Mouse (Mus musculus): ENCODE measurements around the gene Klf3. TPM values are rescaled to one million over a fixed set of nuclear protein-coding genes. Genes with fewer than 3 reads are reported as not detected.

Klf3 gene
- polyA plus RNA-seq, 1 experiment = 75.2 TPM

DNA sequence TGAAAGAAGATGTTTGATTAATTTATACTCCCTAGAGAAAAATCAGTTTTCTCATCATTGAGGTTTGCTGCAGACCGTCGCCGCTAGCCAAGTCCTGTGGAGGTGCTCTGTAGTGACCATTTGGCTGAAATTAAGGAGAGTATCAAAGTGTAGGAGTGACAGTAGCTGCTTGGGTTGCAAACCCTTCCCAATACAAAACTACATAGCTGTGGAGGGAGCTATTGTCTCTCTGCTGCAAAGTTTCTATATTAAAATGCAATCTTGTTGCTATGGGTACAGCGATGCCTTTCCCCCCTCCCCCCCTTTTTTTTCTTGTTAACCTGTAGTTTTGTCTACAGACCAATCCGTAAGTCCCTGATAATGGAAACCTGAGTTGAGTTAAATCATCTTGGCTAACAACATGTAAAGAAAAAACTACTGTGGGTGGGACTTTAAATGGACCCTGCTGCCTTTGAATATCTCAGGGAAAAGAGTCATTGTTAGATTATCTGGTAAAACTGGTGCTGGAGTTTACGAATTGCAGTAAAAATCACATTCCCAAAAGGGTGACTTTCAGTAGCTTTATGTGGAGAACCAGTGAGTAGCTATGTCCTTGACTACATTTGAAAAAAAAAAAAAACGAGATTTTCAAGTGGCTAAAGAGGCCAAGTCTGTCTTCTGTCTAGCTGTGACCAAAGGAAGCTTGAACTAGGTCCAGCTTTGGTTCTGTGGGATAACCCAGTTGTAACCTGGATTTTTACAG, 2.1 kb downstream of the Klf3 start:
- H3K4me3 ChIP-seq (ENCODE audit: extremely low read depth, insufficient read depth, insufficient read length) = peak overlapping the region; percentile 63
- H3K36me3 ChIP-seq (ENCODE audit: control insufficient read depth, insufficient read depth, low read length) = peaks cover 5% of the 10 kb centered on the region; the same call in 1 of the 2 replicates
- TF ChIP-seq CTCF (IDR thresholded peaks at IDR 0.05; ENCODE audit: extremely low read depth, insufficient read depth, insufficient read length, insufficient replicate concordance) (no peak), POLR2A (IDR thresholded peaks at IDR 0.05; ENCODE audit: low read depth, low read length) (no peak)
- peak overlapping the region; percentile 78 for H3K27ac ChIP-seq (ENCODE audit: insufficient read depth, low read length)
- peaks cover 27% of the 10 kb centered on the region for H3K4me1 ChIP-seq (ENCODE audit: control insufficient read depth, insufficient read depth, insufficient read length)
- DNase-seq (ENCODE audit: low read depth in 1 of 2, low spot score in 2 of 2) = no peak
- WGBS = 29% methylated on average over 7 of the region's 7 CpGs
- no peaks in the 10 kb centered on the region for H3K27me3 ChIP-seq (ENCODE audit: control insufficient read depth, insufficient read depth, low read length)

GRCm38 (mm10) chr5:64805873-64806505, 2.8 kb downstream of the Klf3 start:
- Histone ChIP-seq H3K4me3 (ENCODE audit: extremely low read depth, insufficient read depth, insufficient read length) (peak overlapping the region; percentile 63), H3K4me1 (ENCODE audit: control insufficient read depth, insufficient read depth, insufficient read length) (peaks cover 33% of the 10 kb centered on the region), H3K27ac (ENCODE audit: insufficient read depth, low read length) (peak overlapping the region; percentile 78), H3K36me3 (ENCODE audit: control insufficient read depth, insufficient read depth, low read length) (peaks cover 5% of the 10 kb centered on the region), H3K27me3 (ENCODE audit: control insufficient read depth, insufficient read depth, low read length) (no peaks in the 10 kb centered on the region)
- peak in 1 of 2 experiments; percentile 59 for DNase-seq (ENCODE audit: low read depth in 1 of 2, low spot score in 2 of 2)
- WGBS = 3% methylated on average over 7 of the region's 7 CpGs
- TF ChIP-seq CTCF (IDR thresholded peaks at IDR 0.05; ENCODE audit: extremely low read depth, insufficient read depth, insufficient read length, insufficient replicate concordance) (no peak), POLR2A (IDR thresholded peaks at IDR 0.05; ENCODE audit: low read depth, low read length) (no peak; the same call in 1 of the 2 replicates)

DNA sequence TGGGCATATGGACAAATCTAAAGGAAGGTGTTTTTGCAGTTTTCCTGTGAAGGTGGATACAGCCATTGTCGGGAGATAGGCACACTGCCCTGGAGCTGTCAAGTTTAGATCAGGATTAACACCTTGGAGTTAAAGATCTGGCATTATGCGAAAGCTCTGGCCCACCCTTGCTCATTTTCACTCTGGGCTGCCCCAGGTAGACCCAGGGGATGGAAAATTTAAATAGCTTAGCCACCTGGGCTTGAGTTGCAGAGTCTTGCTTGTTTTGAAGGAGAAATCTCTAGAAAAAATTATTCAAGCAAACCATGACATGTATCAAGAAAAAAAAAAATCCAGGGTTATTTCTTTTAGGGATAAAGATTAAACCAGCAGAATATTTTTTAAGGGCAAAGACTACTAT, 3.4 kb downstream of the Klf3 start:
- Histone ChIP-seq H3K27ac (ENCODE audit: insufficient read depth, low read length) (peak overlapping the region; percentile 78), H3K36me3 (ENCODE audit: control insufficient read depth, insufficient read depth, low read length) (peaks cover 5% of the 10 kb centered on the region), H3K27me3 (ENCODE audit: control insufficient read depth, insufficient read depth, low read length) (no peaks in the 10 kb centered on the region), H3K4me1 (ENCODE audit: control insufficient read depth, insufficient read depth, insufficient read length) (peaks cover 33% of the 10 kb centered on the region), H3K4me3 (ENCODE audit: extremely low read depth, insufficient read depth, insufficient read length) (peak overlapping the region; percentile 33)
- TF ChIP-seq CTCF (IDR thresholded peaks at IDR 0.05; ENCODE audit: extremely low read depth, insufficient read depth, insufficient read length, insufficient replicate concordance) = no peak
- no peak for TF ChIP-seq POLR2A (IDR thresholded peaks at IDR 0.05; ENCODE audit: low read depth, low read length)
- WGBS = 29% methylated on average over 2 of the region's 2 CpGs
- no peak for DNase-seq (ENCODE audit: low read depth in 1 of 2, low spot score in 2 of 2)

DNA sequence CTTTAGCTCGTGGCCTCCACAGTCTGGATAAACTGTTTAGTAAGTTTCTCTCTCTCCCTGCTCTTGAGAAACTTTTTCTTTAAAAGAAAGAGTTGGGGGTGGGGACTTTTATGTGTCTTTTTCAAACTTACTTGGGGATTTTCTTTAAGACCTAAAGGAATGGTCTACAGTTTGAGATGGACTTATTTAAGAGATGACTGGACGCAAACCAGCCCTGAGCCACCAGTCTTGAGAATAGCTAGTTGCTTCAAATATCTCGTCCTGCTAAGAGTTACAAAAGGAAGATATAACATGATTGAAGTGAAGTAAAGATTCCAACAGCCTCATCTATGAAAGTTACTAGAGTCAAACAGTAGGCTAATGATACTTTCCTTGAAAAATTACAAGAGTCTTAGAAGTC, 4.0 kb downstream of the Klf3 start:
- Histone ChIP-seq H3K4me3 (ENCODE audit: extremely low read depth, insufficient read depth, insufficient read length) (no peak overlapping the region; the same call in 1 of the 2 replicates), H3K36me3 (ENCODE audit: control insufficient read depth, insufficient read depth, low read length) (peaks cover 5% of the 10 kb centered on the region), H3K27me3 (ENCODE audit: control insufficient read depth, insufficient read depth, low read length) (no peaks in the 10 kb centered on the region), H3K4me1 (ENCODE audit: control insufficient read depth, insufficient read depth, insufficient read length) (peaks cover 36% of the 10 kb centered on the region), H3K27ac (ENCODE audit: insufficient read depth, low read length) (no peak overlapping the region)
- no peak for DNase-seq (ENCODE audit: low read depth in 1 of 2, low spot score in 2 of 2)
- TF ChIP-seq CTCF (IDR thresholded peaks at IDR 0.05; ENCODE audit: extremely low read depth, insufficient read depth, insufficient read length, insufficient replicate concordance) (no peak), POLR2A (IDR thresholded peaks at IDR 0.05; ENCODE audit: low read depth, low read length) (no peak)
- 51% methylated on average over 3 of the region's 3 CpGs for WGBS

GRCm38 (mm10) chr5:64807603-64808002, 4.4 kb downstream of the Klf3 start:
- no peak for TF ChIP-seq CTCF (IDR thresholded peaks at IDR 0.05; ENCODE audit: extremely low read depth, insufficient read depth, insufficient read length, insufficient replicate concordance)
- no peak for TF ChIP-seq POLR2A (IDR thresholded peaks at IDR 0.05; ENCODE audit: low read depth, low read length)
- H3K27ac ChIP-seq (ENCODE audit: insufficient read depth, low read length) = no peak overlapping the region; the same call in 1 of the 2 replicates
- WGBS = 43% methylated on average over 4 of the region's 4 CpGs
- DNase-seq (ENCODE audit: low read depth in 1 of 2, low spot score in 2 of 2) = no peak
- H3K4me3 ChIP-seq (ENCODE audit: extremely low read depth, insufficient read depth, insufficient read length) = no peak overlapping the region
- H3K36me3 ChIP-seq (ENCODE audit: control insufficient read depth, insufficient read depth, low read length) = peaks cover 5% of the 10 kb centered on the region
- peaks cover 35% of the 10 kb centered on the region for H3K4me1 ChIP-seq (ENCODE audit: control insufficient read depth, insufficient read depth, insufficient read length)
- no peaks in the 10 kb centered on the region for H3K27me3 ChIP-seq (ENCODE audit: control insufficient read depth, insufficient read depth, low read length)

DNA sequence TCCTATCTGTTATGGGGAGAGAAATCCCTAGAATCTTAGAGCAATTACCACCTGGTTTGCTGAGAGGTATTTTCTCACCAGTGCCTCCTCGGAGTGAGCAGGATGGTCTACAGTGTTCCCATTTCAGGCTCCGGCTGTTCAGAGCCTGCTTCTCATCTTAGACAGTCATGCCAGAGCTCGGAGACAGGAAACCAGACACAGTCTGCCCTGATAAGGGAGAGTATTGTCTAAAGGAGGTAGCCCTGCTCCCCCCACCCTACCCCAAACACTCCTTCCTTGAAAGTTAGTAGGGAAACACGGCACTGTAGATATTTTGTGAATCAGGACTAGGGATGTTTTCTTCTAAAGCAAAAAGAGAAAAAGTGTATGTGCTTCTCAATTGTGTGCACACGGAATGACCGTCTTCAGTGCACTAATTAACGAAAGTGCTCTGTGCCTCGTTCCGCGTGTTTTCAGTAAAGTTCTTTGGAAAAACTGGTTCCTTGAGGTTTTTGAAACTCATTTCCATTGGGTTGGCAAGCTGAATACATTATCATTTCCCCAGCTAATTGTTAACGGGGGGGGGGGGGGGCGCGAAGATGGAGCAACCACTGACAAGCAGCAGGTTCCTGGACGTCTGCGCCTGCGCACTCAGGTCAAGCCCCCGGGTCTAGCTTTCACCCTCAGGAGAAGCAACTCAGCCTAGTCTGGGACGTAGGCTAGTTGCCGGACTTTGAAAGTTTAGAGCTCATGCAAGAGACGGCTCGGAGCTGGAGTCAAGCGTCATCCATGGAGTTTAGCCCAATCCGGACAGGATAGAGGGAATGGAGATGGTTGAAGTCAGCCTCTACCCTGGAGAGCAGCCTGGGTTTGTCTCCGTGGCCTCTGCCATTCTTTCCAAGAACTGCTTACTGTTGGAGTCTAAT, 5.2 kb downstream of the Klf3 start:
- H3K27me3 ChIP-seq (ENCODE audit: control insufficient read depth, insufficient read depth, low read length) = no peaks in the 10 kb centered on the region
- H3K27ac ChIP-seq (ENCODE audit: insufficient read depth, low read length) = peak overlapping the region; percentile 27; the same call in 1 of the 2 replicates
- TF ChIP-seq POLR2A (IDR thresholded peaks at IDR 0.05; ENCODE audit: low read depth, low read length) (no peak), CTCF (IDR thresholded peaks at IDR 0.05; ENCODE audit: extremely low read depth, insufficient read depth, insufficient read length, insufficient replicate concordance) (no peak)
- 71% methylated on average over 24 of the region's 24 CpGs for WGBS
- DNase-seq (ENCODE audit: low read depth in 1 of 2, low spot score in 2 of 2) = no peak
- H3K36me3 ChIP-seq (ENCODE audit: control insufficient read depth, insufficient read depth, low read length) = peaks cover 5% of the 10 kb centered on the region
- peak overlapping the region; percentile 1; the same call in 1 of the 2 replicates for H3K4me3 ChIP-seq (ENCODE audit: extremely low read depth, insufficient read depth, insufficient read length)
- H3K4me1 ChIP-seq (ENCODE audit: control insufficient read depth, insufficient read depth, insufficient read length) = peaks cover 35% of the 10 kb centered on the region

Measured in spleen, adult 2 months (tissue).